Mouse (Mus musculus) C2C12 (cell line): ENCODE measurements at regions not wholly inside any gene's neighbourhood (a gene's known extent, or its start where the extent isn't known, plus 50 kb on each side); places are given as distances from the start of the nearest gene placed in this dataset.
A peak's percentile ranks its signal among the peaks of the same experiment; 100 is the strongest.

Experiments
- CEBPB ChIP-seq: IDR thresholded peaks from one replicate; pipeline ENCODE4 v1.6.1; 2011; ENCODE audit warnings: low read depth, mild to moderate bottlenecking, control low read depth, moderate library complexity
- CTCF ChIP-seq: IDR thresholded peaks from one replicate; pipeline ENCODE4 v1.5.1; 2011; ENCODE audit not compliant: control insufficient read depth, insufficient read depth, insufficient read length
- MAX ChIP-seq: IDR thresholded peaks from one replicate; pipeline ENCODE4 v1.6.1; 2011; ENCODE audit warnings: mild to moderate bottlenecking, control low read depth
- MYOD1 ChIP-seq: IDR thresholded peaks from one replicate; pipeline ENCODE4 v1.6.1; 2011; ENCODE audit warnings: low read depth; ENCODE audit not compliant: control insufficient read depth, insufficient read length
- MYOG ChIP-seq: IDR thresholded peaks from one replicate; pipeline ENCODE4 v1.6.1; 2011; ENCODE audit not compliant: control insufficient read depth, insufficient read length; ENCODE audit errors: extremely low read depth
- USF1 ChIP-seq: IDR thresholded peaks from one replicate; pipeline ENCODE4 v1.6.1; 2011; ENCODE audit warnings: low read depth, mild to moderate bottlenecking, control low read depth, moderate library complexity

DNA sequence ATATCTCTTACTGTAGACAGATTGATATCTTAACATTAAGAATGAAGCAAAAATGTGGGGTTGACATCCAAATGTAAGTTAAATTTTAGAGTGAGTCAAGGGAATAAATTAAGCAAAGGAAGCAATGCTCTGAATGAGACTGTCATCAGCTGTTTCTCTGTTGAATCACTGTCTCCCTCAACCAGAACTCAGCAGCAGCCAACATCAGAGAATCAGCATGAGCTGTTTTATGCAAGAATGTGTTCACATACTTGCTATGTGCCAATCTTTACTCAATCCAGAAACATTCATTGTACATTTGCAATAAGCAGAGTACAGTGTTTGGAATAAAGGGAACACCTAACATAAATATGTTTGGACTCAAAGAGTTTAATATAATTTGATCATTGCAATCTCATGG, 1074.6 kb downstream of the Fam181b start:
- TF ChIP-seq CEBPB (peak; percentile 49), MYOG (no peak), CTCF (no peak), MYOD1 (peak; percentile 87), USF1 (no peak), MAX (no peak)
